17 mouse cellular contexts compared by ENCODE assay signal in the genomic region with DNA sequence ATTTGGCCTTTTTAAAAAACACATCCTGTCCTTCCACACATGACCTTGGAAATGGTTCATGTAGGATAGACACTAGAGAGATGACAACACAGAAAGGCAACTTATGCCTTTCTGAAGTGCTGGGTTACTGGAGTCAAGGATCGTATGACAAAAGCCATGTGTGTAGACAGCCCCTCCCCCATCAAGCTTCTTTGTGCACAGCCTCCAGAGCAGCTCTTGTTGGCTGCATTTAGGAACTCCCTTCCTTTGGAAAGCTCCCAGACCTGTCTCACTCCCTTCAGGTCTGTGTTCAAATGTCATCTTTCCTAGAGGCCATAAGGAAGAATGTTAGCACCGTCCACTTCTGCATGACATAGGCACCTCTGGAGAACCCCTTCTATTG. TPM values are rescaled to one million over a fixed set of nuclear protein-coding genes. Genes with fewer than 3 reads are reported as not detected.
DNase-seq lines count a peak whose midpoint lies in the region; ATAC-seq lines count a peak whose summit lies in the region.
"Had no signal": no experiment of that assay in that cellular context is flagged by ENCODE, and none has a peak within 500 bp of the region (broad histone marks: within the 10 kb centered on the region; RNA-seq: fewer than 3 reads in every experiment).

No protein-coding gene starts in this region.

- no peak overlapping the region for H3K4me2 ChIP-seq in kidney, embryonic 16.5 days (replicated peaks; ENCODE audit: low read depth, low read length)
- H3K4me2 ChIP-seq in embryonic facial prominence, embryonic 12.5 days (replicated peaks) = no peak overlapping the region
- no peak overlapping the region for H3K4me2 ChIP-seq in liver, embryonic 11.5 days
- H3K4me2 ChIP-seq: forebrain, embryonic 12.5 days; intestine, embryonic 15.5 days; liver, embryonic 12.5 days; lung, embryonic 15.5 days had no signal

- peaks cover 10% of the 10 kb centered on the region; the same call in 1 of the 2 replicates for H3K9me3 ChIP-seq in kidney, embryonic 16.5 days (ENCODE audit: low read length)
- no peaks in the 10 kb centered on the region; the same call in 1 of the 2 replicates for H3K9me3 ChIP-seq in embryonic facial prominence, embryonic 12.5 days
- H3K9me3 ChIP-seq in liver, embryonic 11.5 days (ENCODE audit: control insufficient read depth, low read length) = no peaks in the 10 kb centered on the region
- H3K9me3 ChIP-seq: intestine, embryonic 15.5 days; liver, embryonic 12.5 days; lung, embryonic 15.5 days had no signal

- H3K27me3 ChIP-seq in kidney, embryonic 16.5 days (ENCODE audit: insufficient read depth, low read length) = no peaks in the 10 kb centered on the region
- no peaks in the 10 kb centered on the region for H3K27me3 ChIP-seq in embryonic facial prominence, embryonic 12.5 days
- H3K27me3 ChIP-seq in liver, embryonic 11.5 days (replicated peaks; ENCODE audit: control insufficient read depth, insufficient read depth, low read length) = no peaks in the 10 kb centered on the region
- H3K27me3 ChIP-seq: intestine, embryonic 15.5 days; liver, embryonic 12.5 days; lung, embryonic 15.5 days had no signal

- no peak overlapping the region for H3K9ac ChIP-seq in kidney, embryonic 16.5 days (replicated peaks; ENCODE audit: low read length)
- no peak overlapping the region for H3K9ac ChIP-seq in embryonic facial prominence, embryonic 12.5 days
- no peak overlapping the region for H3K9ac ChIP-seq in liver, embryonic 11.5 days (ENCODE audit: low read depth, low read length)
- H3K9ac ChIP-seq: forebrain, embryonic 12.5 days; intestine, embryonic 15.5 days; liver, embryonic 12.5 days; lung, embryonic 15.5 days had no signal

- H3K27ac ChIP-seq in kidney, embryonic 16.5 days (ENCODE audit: low read length) = no peak overlapping the region
- H3K27ac ChIP-seq in embryonic facial prominence, embryonic 12.5 days = no peak overlapping the region
- no peak overlapping the region for H3K27ac ChIP-seq in liver, embryonic 11.5 days (ENCODE audit: low read depth, low read length)
- H3K27ac ChIP-seq: forebrain, embryonic 12.5 days; intestine, embryonic 15.5 days; liver, embryonic 12.5 days; lung, embryonic 15.5 days had no signal

- peak; percentile 19 to 23 for DNase-seq in cerebellum, postnatal 10 days
- DNase-seq in cerebellum, adult 11-12 months = no peak
- DNase-seq in kidney, adult 11 months = no peak
- DNase-seq in ZHBTc4 (ENCODE audit: low read depth, low spot score) = peak; percentile 3
- no peak for DNase-seq in liver, embryonic 11.5 days (ENCODE audit: low spot score)
- DNase-seq in layer of hippocampus, adult 9-11 months = no peak
- DNase-seq: cerebellum, postnatal 25 days; heart, postnatal 14 days; kidney, postnatal 4 days; layer of hippocampus, postnatal 36 days; right cerebral cortex, postnatal 25 days had no signal

- WGBS in kidney, embryonic 16.5 days = 49% methylated on average over 2 of the region's 2 CpGs
- WGBS in embryonic facial prominence, embryonic 12.5 days = 65% methylated on average over 2 of the region's 2 CpGs
- WGBS in liver, embryonic 11.5 days = 71% methylated on average over 2 of the region's 2 CpGs

- no peaks in the 10 kb centered on the region for H3K36me3 ChIP-seq in kidney, embryonic 16.5 days (ENCODE audit: insufficient read depth, low read length)
- H3K36me3 ChIP-seq in embryonic facial prominence, embryonic 12.5 days = no peaks in the 10 kb centered on the region
- H3K36me3 ChIP-seq in liver, embryonic 11.5 days (ENCODE audit: control insufficient read depth, insufficient read depth, low read length) = no peaks in the 10 kb centered on the region
- H3K36me3 ChIP-seq: forebrain, embryonic 12.5 days; intestine, embryonic 15.5 days; liver, embryonic 12.5 days; lung, embryonic 15.5 days had no signal

- no peak overlapping the region for H3K4me3 ChIP-seq in kidney, embryonic 16.5 days (ENCODE audit: low read length)
- H3K4me3 ChIP-seq in embryonic facial prominence, embryonic 12.5 days = no peak overlapping the region
- no peak overlapping the region for H3K4me3 ChIP-seq in liver, embryonic 11.5 days (ENCODE audit: low read depth, low read length)
- H3K4me3 ChIP-seq: forebrain, embryonic 12.5 days; intestine, embryonic 15.5 days; liver, embryonic 12.5 days; lung, embryonic 15.5 days had no signal

- 0 out of 2 replicates have a peak, but pooled peaks have one; percentile 12 for ATAC-seq in kidney, embryonic 16.5 days (ENCODE audit: low FRiP score, low TSS enrichment)
- 0 out of 2 replicates have a peak, but pooled peaks have one; percentile 41 for ATAC-seq in embryonic facial prominence, embryonic 12.5 days (ENCODE audit: insufficient number of reproducible peaks, insufficient read depth, low FRiP score, low TSS enrichment)
- ATAC-seq in liver, embryonic 11.5 days (replicated peaks; ENCODE audit: low FRiP score) = no peak
- ATAC-seq: intestine, embryonic 15.5 days; liver, embryonic 12.5 days had no signal

- H3K4me1 ChIP-seq in kidney, embryonic 16.5 days (ENCODE audit: insufficient read depth, low read length) = peaks cover 5% of the 10 kb centered on the region; the same call in 1 of the 2 replicates
- no peaks in the 10 kb centered on the region for H3K4me1 ChIP-seq in embryonic facial prominence, embryonic 12.5 days
- H3K4me1 ChIP-seq in liver, embryonic 11.5 days (replicated peaks; ENCODE audit: control insufficient read depth, insufficient read depth, low read length) = no peaks in the 10 kb centered on the region
- H3K4me1 ChIP-seq: intestine, embryonic 15.5 days; liver, embryonic 12.5 days had no signal

RNA-seq across cellular contexts. Expression of a gene that starts 57.7 kb away (rescaled TPM):
- 1.1 and 1.5 TPM in 2 replicates for polyA plus RNA-seq in kidney, embryonic 16.5 days (2015; fragmentation: Nextera tagmentation; extraction: Ambion mirVana)
- polyA plus RNA-seq in embryonic facial prominence, embryonic 12.5 days (2016; fragmentation: Nextera tagmentation; extraction: Ambion mirVana) = 9.4 and 9.7 TPM in 2 replicates
- 0.33 TPM in 1 of 2 replicates, not detected in the other for polyA plus RNA-seq in liver, embryonic 11.5 days (2014; fragmentation: Nextera tagmentation; extraction: Ambion mirVana)
- polyA plus RNA-seq: liver, embryonic 12.5 days had no signal

Comparison
In these comparisons a context has a peak if more than half of its experiments do, and no peak if none do; other contexts are left out.
1. DNase-seq: peak in cerebellum, postnatal 10 days (2 of 2) and ZHBTc4 (single experiment); none in cerebellum, adult 11-12 months (single experiment), kidney, adult 11 months (single experiment), liver, embryonic 11.5 days (single experiment) and layer of hippocampus, adult 9-11 months (single experiment).